11 mouse cellular contexts compared by ENCODE assay signal in genomic region chr1:37522101-37522500, GRCm38 (mm10).
"Had no signal": no experiment of that assay in that cellular context is flagged by ENCODE, and none has a peak within 500 bp of the region (broad histone marks: within the 10 kb centered on the region; RNA-seq: fewer than 3 reads in every experiment).

No protein-coding gene starts in this region.

- H3K9ac ChIP-seq: kidney, embryonic 15.5 days; limb, embryonic 15.5 days; liver, embryonic 12.5 days; lung, embryonic 14.5 days; midbrain, embryonic 12.5 days had no signal

- H3K27me3 ChIP-seq: kidney, embryonic 15.5 days; limb, embryonic 15.5 days; liver, embryonic 12.5 days; midbrain, embryonic 12.5 days had no signal

- H3K36me3 ChIP-seq: kidney, embryonic 15.5 days; limb, embryonic 15.5 days; liver, embryonic 12.5 days; midbrain, embryonic 12.5 days had no signal

- H3K4me3 ChIP-seq: kidney, embryonic 15.5 days; limb, embryonic 15.5 days; liver, embryonic 12.5 days; midbrain, embryonic 12.5 days had no signal

- H3K4me1 ChIP-seq: limb, embryonic 15.5 days; midbrain, embryonic 12.5 days had no signal

- DNase-seq: layer of hippocampus, adult 9-11 months; layer of hippocampus, postnatal 36 days; lung, embryonic 14.5 days; lung, postnatal 10 days; lung, postnatal 4 days; right cerebral cortex, postnatal 14 days; thymus, postnatal 36 days had no signal

- H3K4me2 ChIP-seq: kidney, embryonic 15.5 days; limb, embryonic 15.5 days; liver, embryonic 12.5 days; lung, embryonic 14.5 days; midbrain, embryonic 12.5 days had no signal

- ATAC-seq: liver, embryonic 12.5 days had no signal

- H3K9me3 ChIP-seq: kidney, embryonic 15.5 days; limb, embryonic 15.5 days; liver, embryonic 12.5 days; midbrain, embryonic 12.5 days had no signal

- H3K27ac ChIP-seq: kidney, embryonic 15.5 days; limb, embryonic 15.5 days; liver, embryonic 12.5 days; midbrain, embryonic 12.5 days had no signal
